Mouse (Mus musculus) brain, embryonic 14.5 days (tissue): ENCODE measurements around the gene Helq. TPM values are rescaled to one million over a fixed set of nuclear protein-coding genes. Genes with fewer than 3 reads are reported as not detected.

ENCODE experiments used
- DNase-seq: peaks from one replicate; pipeline ENCODE4 v3.0.0-alpha.2; 2011; ENCODE audit warnings: low read depth
- CTCF ChIP-seq: fragments of 200-500 bp; IDR thresholded peaks from 2 replicates; pipeline ENCODE4 v1.5.1; 2012; ENCODE audit warnings: inconsistent platforms, mild to moderate bottlenecking, moderate library complexity, borderline replicate concordance; ENCODE audit not compliant: insufficient read depth, insufficient read length; ENCODE audit errors: extremely low read depth
- POLR2A ChIP-seq: fragments of 200-500 bp; IDR thresholded peaks from 2 replicates; pipeline ENCODE4 v1.6.1; 2012; ENCODE audit warnings: mild to moderate bottlenecking, inconsistent platforms, borderline replicate concordance; ENCODE audit not compliant: poor library complexity, insufficient read depth, insufficient read length, severe bottlenecking; ENCODE audit errors: extremely low read depth
- polyA plus RNA-seq: library from polyadenylated mRNA; depleted of rRNA; stranded (reverse); fragments of >200 nt; gene quantifications from 2 replicates; pipeline ENCODE4 v1.2.3, GENCODE M21; 2012

Gene Helq
- polyA plus RNA-seq, 1 experiment = 31.6 TPM

- DNase-seq = no peak
- TF ChIP-seq CTCF = no peak
- no peak for TF ChIP-seq POLR2A
Observed at GRCm38 (mm10) chr5:100776900-100777299, 21.5 kb downstream of the Helq start.

GRCm38 (mm10) chr5:100775778-100776404, 22.5 kb downstream of the Helq start:
- TF ChIP-seq CTCF = no peak

GRCm38 (mm10) chr5:100771575-100771974, 26.8 kb downstream of the Helq start:
- DNase-seq = no peak

More at GRCm38 (mm10) chr5:100775778-100776404, 22.5 kb downstream of the Helq start:
- no peak for DNase-seq

GRCm38 (mm10) chr5:100766026-100766425, 32.4 kb downstream of the Helq start:
- TF ChIP-seq POLR2A (no peak), CTCF (no peak)
- DNase-seq = no peak

More at GRCm38 (mm10) chr5:100771575-100771974, 26.8 kb downstream of the Helq start:
- no peak for TF ChIP-seq POLR2A
- no peak for TF ChIP-seq CTCF

- DNase-seq = no peak
- TF ChIP-seq CTCF (no peak), POLR2A (no peak)
Observed at GRCm38 (mm10) chr5:100761736-100762135, 36.7 kb downstream of the Helq start.

GRCm38 (mm10) chr5:100760049-100760663, 38.2 kb downstream of the Helq start:
- TF ChIP-seq CTCF (no peak), POLR2A (no peak)
- peak; percentile 9 for DNase-seq

- DNase-seq = no peak
- TF ChIP-seq POLR2A = no peak
- TF ChIP-seq CTCF = no peak
Observed at GRCm38 (mm10) chr5:100758121-100758520, 40.3 kb downstream of the Helq start.

- TF ChIP-seq POLR2A (no peak), CTCF (no peak)
- DNase-seq = peak; percentile 33
Observed at GRCm38 (mm10) chr5:100753407-100753806, 45.0 kb downstream of the Helq start.

- DNase-seq = peak; percentile 58
- TF ChIP-seq POLR2A (no peak), CTCF (no peak)
Observed at GRCm38 (mm10) chr5:100751655-100752054, 46.7 kb downstream of the Helq start.

GRCm38 (mm10) chr5:100750617-100751255, 47.7 kb downstream of the Helq start:
- no peak for TF ChIP-seq POLR2A
- no peak for TF ChIP-seq CTCF
- no peak for DNase-seq

- TF ChIP-seq CTCF (no peak), POLR2A (no peak)
- no peak for DNase-seq
Observed at GRCm38 (mm10) chr5:100738802-100739201, 59.6 kb downstream of the Helq start.
